Mouse (Mus musculus) urinary bladder, postnatal 25 days (tissue): ENCODE measurements around the gene Col16a1.

ENCODE experiments used
- DNase-seq: peaks from one replicate; pipeline ENCODE4 v3.0.0; 2022; ENCODE audit warnings: low spot score

Col16a1 gene

DNA sequence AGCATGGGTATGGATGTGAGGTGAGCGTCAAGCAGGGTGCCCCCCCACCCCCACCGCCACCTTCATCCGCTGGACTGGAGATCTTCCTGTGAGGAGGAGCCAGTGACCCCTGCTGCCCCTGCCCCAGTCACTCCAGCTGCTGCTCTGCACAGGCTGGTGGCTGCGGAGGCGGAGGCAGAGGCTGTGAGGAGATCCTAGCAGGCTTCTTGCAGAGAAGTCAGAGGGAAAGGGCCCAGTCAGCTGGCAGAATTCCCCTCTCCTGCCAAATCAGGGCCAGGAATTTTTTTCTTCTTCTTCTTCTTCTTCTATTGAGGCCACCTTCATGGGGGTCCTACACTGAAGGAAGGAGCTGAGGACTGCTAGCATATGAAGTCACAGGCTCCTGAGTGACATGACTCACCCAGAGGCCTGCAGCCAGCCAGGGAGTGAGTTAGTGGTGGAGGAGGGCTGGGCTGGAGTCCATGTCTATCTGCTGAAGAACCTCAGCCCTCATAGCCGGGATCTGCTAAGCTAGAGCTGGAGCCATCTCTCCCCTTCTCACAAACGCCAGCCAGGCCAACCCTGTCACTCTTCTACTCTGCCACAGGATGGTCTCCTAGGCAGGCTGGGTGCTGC is 36.8 kb downstream of the Col16a1 start:
- DNase-seq: peak; percentile 34

- no peak for DNase-seq
Measured at GRCm38 (mm10) chr4:130085246-130085820, 37.7 kb downstream of the Col16a1 start.

DNA sequence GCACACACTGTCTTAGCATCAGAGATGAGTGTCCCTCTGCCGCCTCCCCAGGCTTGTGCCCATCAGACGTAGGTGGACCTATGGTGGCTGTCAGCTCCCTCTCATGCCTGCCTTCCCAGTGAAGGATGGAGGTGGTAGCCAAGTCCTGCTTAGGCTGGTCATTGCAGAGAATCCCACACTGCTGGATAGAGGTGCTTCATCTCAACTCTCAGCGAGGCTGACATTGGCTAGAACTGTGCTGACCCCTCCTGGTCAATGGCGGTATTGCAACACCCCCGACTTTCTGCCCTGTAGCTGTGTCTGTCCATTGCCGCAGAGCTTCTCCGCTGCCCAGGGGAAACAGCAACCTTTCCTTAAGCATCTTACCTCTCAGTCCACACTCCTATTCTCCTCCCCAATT is 39.7 kb downstream of the Col16a1 start:
- DNase-seq: peak; percentile 94

DNA sequence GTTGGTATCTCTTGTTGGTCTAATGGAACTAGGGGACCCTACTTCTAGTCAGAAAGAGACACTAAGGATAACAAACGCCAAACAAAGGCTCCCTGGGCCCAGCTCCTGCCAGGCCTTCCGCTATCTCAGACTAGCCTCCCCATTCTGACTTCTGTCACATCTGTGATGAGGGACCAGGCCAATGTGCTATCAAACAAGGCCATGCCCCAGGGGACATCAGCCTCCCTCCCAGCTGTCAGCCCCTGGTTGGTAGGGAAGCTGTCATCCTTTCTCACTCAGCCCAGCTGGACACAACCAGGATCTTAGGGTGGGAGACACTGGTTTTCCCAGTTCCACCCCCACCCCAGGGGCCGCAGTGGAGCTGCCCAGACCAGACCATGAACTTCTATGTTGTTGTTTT is 47.5 kb downstream of the Col16a1 start:
- no peak for DNase-seq

- no peak for DNase-seq
Measured at GRCm38 (mm10) chr4:130101183-130101582, 53.5 kb downstream of the Col16a1 start.

DNA sequence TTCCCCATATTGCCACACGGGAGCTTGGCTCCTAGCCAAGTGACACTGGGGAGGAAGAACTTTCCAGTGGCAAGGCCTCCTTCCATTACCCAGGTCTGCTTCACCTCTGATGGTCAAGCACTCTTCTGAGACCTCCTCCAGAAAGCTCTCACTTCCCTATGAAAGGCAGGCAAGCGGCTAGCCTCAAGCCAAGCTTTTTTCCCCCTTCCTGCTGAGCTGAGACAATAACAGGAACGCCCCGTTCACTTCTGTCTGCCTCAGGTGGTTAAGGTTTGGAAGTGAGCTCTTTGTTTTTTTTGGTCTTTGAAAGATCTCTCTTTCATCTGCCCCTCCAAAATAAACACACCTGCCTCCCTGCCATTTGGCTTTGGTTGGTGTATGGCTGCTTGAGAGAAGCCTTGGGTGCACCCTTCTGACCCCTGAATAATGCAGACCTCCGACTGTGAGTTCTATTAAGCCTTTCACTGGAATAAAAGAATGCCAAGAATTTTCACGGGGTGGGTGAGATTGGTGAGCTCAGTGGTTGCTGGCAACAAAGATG is 54.5 kb downstream of the Col16a1 start, which contains the start of gene Pef1:
TSS of gene Pef1 (plus strand) at position 448 of the 541 bp plus-strand sequence.
- no peak for DNase-seq

- DNase-seq: no peak
Measured at GRCm38 (mm10) chr4:130103632-130104031, 56.0 kb downstream of the Col16a1 start.

- DNase-seq: no peak
Measured at GRCm38 (mm10) chr4:130104584-130104983, 56.9 kb downstream of the Col16a1 start.

DNA sequence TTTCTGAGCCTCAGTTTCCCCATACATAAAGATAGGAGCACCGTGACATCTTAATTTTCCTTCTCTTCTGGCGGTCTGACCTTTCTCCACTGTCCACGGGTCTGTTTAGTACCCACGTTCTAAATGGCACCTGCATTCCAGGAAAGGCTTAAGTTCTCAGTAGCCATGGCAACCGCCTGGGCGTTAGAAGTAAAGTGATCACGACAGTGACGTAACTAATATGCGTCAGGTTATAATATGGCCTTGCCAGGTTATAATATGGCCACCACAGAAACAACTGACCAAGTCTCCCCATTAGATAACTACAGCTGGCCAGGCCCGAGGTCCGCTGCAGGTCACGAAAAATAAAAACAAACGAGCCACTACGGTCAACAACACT is 59.4 kb downstream of the Col16a1 start:
- DNase-seq: no peak

GRCm38 (mm10) chr4:130107444-130108131 is 59.9 kb downstream of the Col16a1 start:
- DNase-seq: peak; percentile 100

- DNase-seq: no peak
Measured at GRCm38 (mm10) chr4:130108929-130109328, 61.3 kb downstream of the Col16a1 start.

DNA sequence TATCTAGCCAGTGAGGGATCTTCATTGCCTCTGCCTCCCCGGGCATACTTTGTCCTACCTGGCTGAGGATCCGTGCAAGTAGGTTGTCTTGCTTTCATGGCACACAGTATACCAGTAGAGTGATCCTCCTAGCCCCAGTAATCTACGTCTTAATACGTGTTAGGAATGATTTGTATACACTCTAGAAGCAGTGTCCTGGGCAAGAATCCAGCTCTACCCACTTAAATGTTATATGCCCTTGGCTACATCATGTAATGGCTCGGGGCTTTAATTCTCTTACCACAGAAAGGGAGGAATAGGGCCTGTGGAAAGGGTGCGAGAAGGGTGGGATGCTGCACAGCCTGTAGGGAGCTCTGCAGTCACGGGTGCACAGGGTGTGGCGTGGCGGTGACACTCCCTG is 62.0 kb downstream of the Col16a1 start:
- no peak for DNase-seq

- no peak for DNase-seq
Measured at GRCm38 (mm10) chr4:130110091-130110490, 62.5 kb downstream of the Col16a1 start.

DNA sequence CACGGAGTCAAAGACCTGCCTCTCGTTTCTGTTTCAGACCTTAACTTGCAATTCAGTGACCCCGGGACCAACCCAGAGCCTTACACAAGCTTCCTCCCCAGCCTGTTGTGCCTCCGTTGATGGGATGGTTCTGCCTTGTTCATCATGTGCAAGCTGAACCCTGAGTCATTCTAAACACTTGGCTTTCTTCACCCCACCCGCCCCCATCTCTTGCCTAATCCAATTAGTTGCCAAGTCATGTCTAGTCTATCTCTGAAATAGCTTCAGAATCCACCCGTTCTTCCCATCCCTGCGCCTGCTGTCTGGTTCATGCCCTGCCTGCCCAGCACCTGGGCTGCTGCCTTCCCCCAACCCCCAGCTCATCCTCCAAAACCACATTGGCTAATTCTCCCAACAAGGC is 64.7 kb downstream of the Col16a1 start:
- DNase-seq: peak; percentile 43

DNA sequence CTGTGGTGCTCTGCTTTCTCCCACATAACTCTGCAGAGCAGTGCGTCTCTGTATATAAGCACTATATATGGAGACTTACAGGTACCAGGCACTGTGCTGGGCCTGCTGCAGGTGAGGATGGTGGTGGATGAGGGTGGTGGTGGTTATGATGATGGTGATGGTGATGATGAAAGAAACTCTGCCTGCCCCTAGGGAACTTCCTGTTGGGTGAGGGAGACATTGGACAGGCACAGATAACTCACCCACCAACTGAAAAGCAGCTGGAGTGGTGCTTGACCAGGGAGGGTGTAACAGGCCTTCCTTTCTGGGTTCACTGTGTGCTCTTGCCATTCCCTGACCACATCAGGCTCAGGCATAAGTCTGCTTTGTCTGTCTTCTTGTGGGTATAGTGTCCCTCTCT is 65.1 kb downstream of the Col16a1 start:
- no peak for DNase-seq

DNA sequence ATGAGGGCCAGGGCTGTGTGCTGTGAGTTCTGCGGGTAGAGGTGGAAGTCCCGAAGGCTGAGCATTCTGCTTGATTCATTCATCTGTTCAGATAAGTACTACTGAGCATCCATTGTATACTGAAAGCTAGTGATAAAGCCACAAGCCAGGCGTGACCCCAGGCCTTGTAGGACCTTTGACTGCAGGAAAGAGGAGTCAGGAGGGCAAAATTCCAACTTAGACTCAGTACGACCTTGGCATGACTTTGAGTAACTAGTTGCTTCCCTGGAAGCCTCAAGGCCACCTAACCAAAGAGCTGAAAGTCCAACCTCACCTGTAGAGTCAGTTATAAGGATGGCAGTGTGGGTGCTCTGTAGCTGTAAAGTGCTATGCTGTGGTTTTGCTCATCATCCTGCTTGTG is 73.1 kb downstream of the Col16a1 start:
- DNase-seq: no peak

DNA sequence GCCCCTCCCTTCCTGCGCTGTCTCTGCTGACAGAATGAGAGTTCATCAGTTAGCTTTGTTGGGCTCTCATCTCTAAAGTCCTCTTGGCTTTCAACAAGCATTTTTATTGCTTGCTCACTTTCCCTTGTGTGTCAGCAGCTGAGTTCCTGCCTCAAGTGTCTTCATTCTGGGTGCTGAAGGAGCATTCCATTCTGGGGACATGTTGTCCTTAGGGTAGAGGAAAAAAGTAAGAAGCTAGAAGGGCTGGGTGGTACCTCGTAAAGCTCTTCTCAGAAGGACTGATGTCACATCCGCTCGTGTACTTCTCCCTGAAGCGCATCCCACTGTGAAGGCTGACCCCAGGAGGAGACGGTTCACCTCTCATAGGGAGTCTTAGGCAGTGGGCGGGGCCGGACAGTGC is 73.9 kb downstream of the Col16a1 start:
- no peak for DNase-seq

DNA sequence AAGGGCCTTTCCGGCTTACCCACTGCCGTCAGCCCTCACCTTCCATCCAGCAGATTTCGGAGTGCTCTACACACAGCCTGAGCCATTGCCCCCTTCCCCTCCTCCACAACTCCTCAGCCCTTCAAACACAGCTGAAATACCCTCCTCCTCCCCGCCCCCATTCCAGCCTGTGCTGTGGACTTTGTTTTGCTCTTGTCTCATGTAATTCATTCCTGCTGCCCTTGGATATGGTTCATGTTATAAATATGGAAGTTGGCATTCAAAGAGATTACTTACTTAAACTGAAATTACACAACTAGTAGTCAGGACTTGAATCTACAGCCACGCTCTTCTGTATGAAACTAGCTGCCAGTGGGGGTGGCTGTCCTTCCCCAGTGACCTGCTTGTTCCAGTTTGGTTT is 75.4 kb downstream of the Col16a1 start:
- DNase-seq: no peak

- DNase-seq: no peak
Measured at GRCm38 (mm10) chr4:130124110-130124509, 76.5 kb downstream of the Col16a1 start.

DNA sequence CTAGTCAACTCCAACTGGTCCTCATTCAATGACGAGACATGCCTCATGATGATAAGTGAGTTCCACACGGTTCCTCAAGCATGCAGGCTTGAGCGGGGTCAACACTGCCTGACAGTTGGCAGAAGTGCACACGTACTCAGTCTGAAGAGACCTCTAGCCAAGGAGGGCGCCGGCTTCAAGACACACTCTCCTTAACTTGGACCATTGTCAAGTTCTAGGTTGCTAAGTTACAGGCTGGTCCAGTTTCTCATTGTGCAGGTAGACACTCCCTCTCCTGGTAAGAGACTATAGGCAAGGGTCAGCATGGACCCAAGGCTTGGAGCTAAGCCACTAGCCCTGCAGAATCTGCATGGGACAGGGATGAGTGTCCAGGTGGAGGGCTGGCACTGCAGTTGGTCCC is 77.5 kb downstream of the Col16a1 start:
- no peak for DNase-seq

DNA sequence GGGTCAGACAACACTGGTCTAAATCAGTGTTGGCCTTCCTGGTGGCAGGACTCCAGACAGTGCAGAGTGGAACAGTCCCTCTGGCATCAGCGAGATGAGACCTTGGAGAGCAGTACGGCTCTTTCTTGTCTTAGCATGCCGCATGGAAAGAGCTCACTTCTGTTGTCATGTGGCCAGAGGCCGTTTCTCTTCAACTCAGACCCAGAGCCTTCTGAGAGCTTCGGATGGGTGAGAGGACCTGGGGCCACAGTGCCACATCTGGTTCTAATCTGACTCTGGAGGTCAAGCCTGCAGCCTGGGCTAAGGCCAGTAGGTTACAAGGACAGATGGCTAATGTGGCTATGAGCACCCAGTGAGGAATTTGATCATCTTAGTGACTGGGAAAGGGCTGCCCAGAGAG is 78.3 kb downstream of the Col16a1 start:
- no peak for DNase-seq

DNA sequence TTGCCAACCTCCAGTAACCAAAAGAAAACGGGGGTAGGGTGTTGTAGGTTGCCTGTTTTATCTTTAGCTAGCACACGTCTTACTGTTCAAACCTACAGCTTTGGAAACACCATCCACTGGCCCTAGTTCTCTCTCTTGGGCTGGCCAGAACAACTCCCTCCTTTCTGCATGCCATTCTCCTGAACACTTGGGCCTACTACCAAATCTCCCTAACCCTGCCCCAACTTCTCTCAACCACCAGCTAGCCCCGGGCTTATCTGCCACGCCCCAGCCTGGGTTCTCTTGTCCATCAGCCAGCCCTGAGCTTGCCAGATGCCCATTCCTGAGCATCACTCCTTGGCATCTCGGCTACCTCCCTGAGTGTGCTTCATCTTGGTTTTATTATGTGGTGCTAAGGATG is 81.3 kb downstream of the Col16a1 start:
- DNase-seq: no peak

GRCm38 (mm10) chr4:130130082-130130481 is 82.4 kb downstream of the Col16a1 start:
- DNase-seq: no peak
